Mouse (Mus musculus) left cerebral cortex, postnatal 4 days (tissue): Measurements from ENCODE around the gene Hsf4. TPM values are rescaled to one million over a fixed set of nuclear protein-coding genes. Genes with fewer than 3 reads are reported as not detected.

ENCODE experiments used
- microRNA-seq: library from miRNA; unstranded; fragments of <30 nt; microRNA quantifications from one replicate; pipeline ENCODE4 v1.2.0, GENCODE M21; 2022
- total RNA-seq, 2 experiments: library from RNA; stranded (reverse); gene quantifications; 2 replicates each; pipeline ENCODE4 v1.2.3; 2021

Hsf4 gene
- total RNA-seq, 2 experiments from 2014 or later = 0.28 to 0.50 TPM

Small RNAs within 50 kb of the gene (microRNA-seq; reads per million reads assigned to microRNA genes)
- not detected for gene Gm27320
- 2,366 reads per million, percentile 84 among the genes with 10 or more reads in this experiment for gene Mir328

Other genes starting within 250 kb of the Hsf4 start
- gene Ces3a, start 221.2 kb upstream of the Hsf4 start, total RNA-seq = not detected
- gene Ces3b, start 186.0 kb upstream of the Hsf4 start, total RNA-seq = not detected
- not detected for gene Ces4a, start 138.0 kb upstream of the Hsf4 start, total RNA-seq
- 10 to 100 TPM; 39.0 to 47.0 TPM for gene Cbfb, start 99.1 kb upstream of the Hsf4 start, total RNA-seq
- gene D230025D16Rik, start 44.7 kb upstream of the Hsf4 start, total RNA-seq = 10 to 100 TPM; 30.9 to 33.0 TPM
- 1 to 10 TPM; 4.2 to 4.7 TPM for gene B3gnt9, start 14.6 kb upstream of the Hsf4 start, total RNA-seq
- 10 to 100 TPM in 1 of 2 experiments, 1 to 10 TPM in 1; 9.2 to 11.1 TPM for gene Tradd, start 5.2 kb upstream of the Hsf4 start, total RNA-seq
- gene Fbxl8, start 5.2 kb upstream of the Hsf4 start, total RNA-seq = under 1 TPM; 0.60 to 0.84 TPM
- 1 to 10 TPM; 1.1 to 1.5 TPM for gene Nol3, start 6.3 kb downstream of the Hsf4 start, total RNA-seq
- 100 to 1,000 TPM; 183 TPM for gene 4931428F04Rik, start 20.1 kb downstream of the Hsf4 start, total RNA-seq
- 1 to 10 TPM; 6.0 to 7.2 TPM for gene Exoc3l, start 26.3 kb downstream of the Hsf4 start, total RNA-seq
- 10 to 100 TPM; 33.7 to 33.8 TPM for gene E2f4, start 27.9 kb downstream of the Hsf4 start, total RNA-seq
- 1 to 10 TPM in 1 of 2 experiments, under 1 TPM in 1; 0.85 to 1.1 TPM for gene Elmo3, start 35.8 kb downstream of the Hsf4 start, total RNA-seq
- 1 to 10 TPM; 4.0 to 5.0 TPM for gene Lrrc29, start 56.5 kb downstream of the Hsf4 start, total RNA-seq
- gene Tmem208, start 56.6 kb downstream of the Hsf4 start, total RNA-seq = 10 to 100 TPM; 53.7 to 58.3 TPM
- gene Fhod1, start 78.2 kb downstream of the Hsf4 start, total RNA-seq = 1 to 10 TPM; 2.8 to 3.6 TPM
- 10 to 100 TPM; 32.6 to 37.0 TPM for gene Slc9a5, start 79.0 kb downstream of the Hsf4 start, total RNA-seq
- 1 to 10 TPM; 5.4 to 8.3 TPM for gene Plekhg4, start 103.5 kb downstream of the Hsf4 start, total RNA-seq
- not detected for gene Kctd19, start 143.7 kb downstream of the Hsf4 start, total RNA-seq
- gene Lrrc36, start 143.8 kb downstream of the Hsf4 start, total RNA-seq = under 1 TPM; 0.40 to 0.64 TPM
- 10 to 100 TPM; 67.5 to 67.6 TPM for gene Tppp3, start 201.7 kb downstream of the Hsf4 start, total RNA-seq
- 10 to 100 TPM; 16.6 to 21.3 TPM for gene Zdhhc1, start 227.1 kb downstream of the Hsf4 start, total RNA-seq
- gene Hsd11b2, start 249.0 kb downstream of the Hsf4 start, total RNA-seq = not detected